Comparison of ENCODE assay signal across 8 mouse cellular contexts in the genomic region with DNA sequence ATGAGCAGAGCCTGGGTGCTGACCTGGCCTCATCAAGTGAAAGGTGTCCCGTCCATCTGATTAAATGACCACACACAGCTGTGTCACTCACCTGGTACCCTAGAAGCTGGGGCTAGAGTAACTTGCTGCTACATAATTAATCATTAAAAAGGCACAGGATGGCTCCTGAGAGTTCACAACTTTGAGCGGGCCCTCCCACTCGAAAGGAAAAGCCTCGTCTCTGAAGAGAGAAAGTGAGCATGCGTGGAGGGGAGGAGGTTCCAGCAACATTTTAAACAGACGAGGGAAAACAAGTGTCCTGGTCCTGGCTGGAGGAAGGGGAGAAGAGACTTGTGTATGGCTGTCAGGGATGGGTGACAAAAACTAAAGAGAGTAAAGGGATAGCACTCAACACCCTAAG. TPM values are rescaled to one million over a fixed set of nuclear protein-coding genes. Genes with fewer than 3 reads are reported as not detected.
DNase-seq lines count a peak whose midpoint lies in the region; ATAC-seq and TF ChIP-seq lines count a peak whose summit lies in the region.

No protein-coding gene starts in this region.

- H3K4me2 ChIP-seq in forebrain, postnatal 0 days (ENCODE audit: low read depth), result peak overlapping the region; percentile 6; the same call in 1 of the 2 replicates
- peak overlapping the region; percentile 56 for H3K4me2 ChIP-seq in midbrain, postnatal 0 days (ENCODE audit: low read depth, low read length, poor library complexity, severe bottlenecking)

- H3K4me3 ChIP-seq in layer of hippocampus, adult 2 months, result peak overlapping the region; percentile 74
- H3K4me3 ChIP-seq in forebrain, postnatal 0 days (ENCODE audit: low read depth, low read length), result no peak overlapping the region
- peak overlapping the region; percentile 39; the same call in 1 of the 2 replicates for H3K4me3 ChIP-seq in midbrain, postnatal 0 days (ENCODE audit: low read depth, low read length)

- TF ChIP-seq CTCF in layer of hippocampus, adult 2 months (conservative IDR thresholded peaks at IDR 0.05), result no peak
- no peak for TF ChIP-seq CTCF in forebrain, postnatal 0 days (IDR thresholded peaks at IDR 0.05; ENCODE audit: low read depth)
- no peak for TF ChIP-seq CTCF in midbrain, postnatal 0 days (IDR thresholded peaks at IDR 0.05)

- no peaks in the 10 kb centered on the region for H3K36me3 ChIP-seq in forebrain, postnatal 0 days (ENCODE audit: insufficient read depth)
- H3K36me3 ChIP-seq in midbrain, postnatal 0 days (ENCODE audit: insufficient read depth, low read length), result no peaks in the 10 kb centered on the region

- peak overlapping the region; percentile 90 for H3K27ac ChIP-seq in layer of hippocampus, adult 2 months
- H3K27ac ChIP-seq in forebrain, postnatal 0 days (ENCODE audit: low read depth, low read length), result no peak overlapping the region
- H3K27ac ChIP-seq in midbrain, postnatal 0 days (ENCODE audit: low read depth, low read length), result no peak overlapping the region

- WGBS in forebrain, postnatal 0 days, result 51% methylated on average over 6 of the region's 6 CpGs
- WGBS in midbrain, postnatal 0 days, result 69% methylated on average over 6 of the region's 6 CpGs

- no peak for DNase-seq in layer of hippocampus, adult 2 months (ENCODE audit: low spot score in 2 of 2)
- DNase-seq in layer of hippocampus, postnatal 10 days (ENCODE audit: low spot score in 2 of 2), result no peak
- DNase-seq in forebrain, postnatal 0 days, result no peak
- peak; percentile 32 to 54 for DNase-seq in kidney, postnatal 25 days
- DNase-seq in midbrain, postnatal 0 days (ENCODE audit: low spot score), result no peak
- no peak for DNase-seq in urinary bladder, adult 18-20 months (ENCODE audit: low spot score in 2 of 2)
- DNase-seq in layer of hippocampus, adult 9-11 months, result no peak
- DNase-seq in cerebellum, adult 11 months, result no peak

- ATAC-seq in forebrain, postnatal 0 days, result no peak
- ATAC-seq in midbrain, postnatal 0 days (ENCODE audit: low FRiP score), result no peak

- no peaks in the 10 kb centered on the region for H3K4me1 ChIP-seq in forebrain, postnatal 0 days (ENCODE audit: insufficient read depth)
- peaks cover 8% of the 10 kb centered on the region; the same call in 1 of the 2 replicates for H3K4me1 ChIP-seq in midbrain, postnatal 0 days (ENCODE audit: insufficient read depth, low read length)

- H3K27me3 ChIP-seq in forebrain, postnatal 0 days (ENCODE audit: insufficient read depth, low read length), result no peaks in the 10 kb centered on the region
- no peaks in the 10 kb centered on the region for H3K27me3 ChIP-seq in midbrain, postnatal 0 days (ENCODE audit: insufficient read depth, low read length)

- H3K9ac ChIP-seq in forebrain, postnatal 0 days, result no peak overlapping the region
- peak overlapping the region; percentile 13; the same call in 1 of the 2 replicates for H3K9ac ChIP-seq in midbrain, postnatal 0 days (replicated peaks; ENCODE audit: low read length, poor library complexity, severe bottlenecking)

- H3K9me3 ChIP-seq in forebrain, postnatal 0 days (ENCODE audit: low read length), result no peaks in the 10 kb centered on the region
- H3K9me3 ChIP-seq in midbrain, postnatal 0 days (ENCODE audit: low read length), result no peaks in the 10 kb centered on the region

RNA-seq across cellular contexts. Expression of a gene that starts 1.4 kb away (rescaled TPM):
- total RNA-seq in layer of hippocampus, adult 2 months (2021), result 10 to 100 TPM; 18.2 to 21.0 TPM
- total RNA-seq in layer of hippocampus, postnatal 10 days (2021), result 10 to 100 TPM; 12.7 to 15.2 TPM
- 9.4 and 10.2 TPM in 2 replicates for total RNA-seq in forebrain, postnatal 0 days (2014; rRNA removed)
- 3.2 and 5.6 TPM in 2 replicates for polyA plus RNA-seq in forebrain, postnatal 0 days (2015; fragmentation: Nextera tagmentation; extraction: Ambion mirVana)
- total RNA-seq in midbrain, postnatal 0 days (2014; rRNA removed), result 8.6 and 11.9 TPM in 2 replicates
- polyA plus RNA-seq in midbrain, postnatal 0 days (2015; fragmentation: Nextera tagmentation; extraction: Ambion mirVana), result 4.7 and 5.0 TPM in 2 replicates

Comparison
In these comparisons a context has a peak if more than half of its experiments do, and no peak if none do; other contexts are left out.
1. DNase-seq: peak in kidney, postnatal 25 days (2 of 2); none in layer of hippocampus, adult 2 months (0 of 2), layer of hippocampus, postnatal 10 days (0 of 2), forebrain, postnatal 0 days (single experiment), midbrain, postnatal 0 days (single experiment), urinary bladder, adult 18-20 months (0 of 2), layer of hippocampus, adult 9-11 months (single experiment) and cerebellum, adult 11 months (single experiment).